Mouse (Mus musculus): Measurements from ENCODE around the gene Slc43a1. TPM values are rescaled to one million over a fixed set of nuclear protein-coding genes. Genes with fewer than 3 reads are reported as not detected.

The Slc43a1 gene
- polyA plus RNA-seq, 1 experiment from 2014 or later = 18.3 TPM

DNA sequence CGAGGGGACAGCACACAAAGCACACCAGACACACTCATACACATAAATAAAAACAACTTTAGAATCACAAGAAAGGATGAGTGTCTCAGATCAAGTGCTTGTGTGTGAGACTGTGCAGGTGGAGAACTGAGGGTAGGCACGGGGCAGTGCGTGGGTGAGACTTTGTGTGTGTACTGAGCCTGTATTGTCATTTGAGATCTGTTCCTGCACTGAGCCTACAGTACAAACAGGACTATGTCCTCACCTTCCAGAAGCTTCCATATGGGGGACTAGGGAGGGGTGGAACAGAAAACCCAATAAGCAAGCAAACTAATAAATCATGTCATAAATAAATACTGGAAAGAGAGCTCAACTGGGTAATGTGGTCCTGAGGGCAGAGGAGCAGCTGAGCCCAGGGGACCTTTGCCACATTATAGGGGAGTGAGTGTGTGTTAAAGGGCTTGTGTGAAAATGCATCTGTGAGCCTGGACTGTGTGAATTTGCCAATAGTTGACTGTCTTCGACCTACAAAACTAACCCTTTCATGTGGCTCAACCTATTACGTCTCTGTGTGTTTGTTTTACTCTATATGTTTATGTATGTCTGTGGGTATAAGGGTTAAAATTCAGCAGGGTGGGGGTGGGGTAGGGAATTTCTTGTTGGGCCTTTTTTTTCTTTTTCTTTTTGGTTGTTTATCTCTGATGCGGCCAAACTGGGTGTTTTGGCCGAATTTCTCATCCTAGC lies 11.9 kb downstream of the Slc43a1 start:
- Histone ChIP-seq H3K4me2 (ENCODE audit: low read length) (peak overlapping the region; percentile 38), H3K36me3 (ENCODE audit: control insufficient read depth, insufficient read depth, low read length) (peaks cover 76% of the 10 kb centered on the region), H3K9me3 (ENCODE audit: control insufficient read depth, low read length) (no peaks in the 10 kb centered on the region), H3K9ac (ENCODE audit: low read length) (no peak overlapping the region), H3K27ac (ENCODE audit: low read depth) (no peak overlapping the region), H3K4me3 (ENCODE audit: low read depth, low read length) (no peak overlapping the region), H3K4me1 (replicated peaks; ENCODE audit: control insufficient read depth, insufficient read depth, low read length) (peaks cover 12% of the 10 kb centered on the region; the same call in 1 of the 2 replicates), H3K27me3 (replicated peaks; ENCODE audit: control insufficient read depth, insufficient read depth, low read length) (no peaks in the 10 kb centered on the region)
- DNase-seq (ENCODE audit: low spot score) = no peak
- no peak; the same call in 1 of the 2 replicates for ATAC-seq (replicated peaks; ENCODE audit: low FRiP score, low TSS enrichment, low read depth)
- 52% methylated on average over 7 of the region's 7 CpGs for WGBS

DNA sequence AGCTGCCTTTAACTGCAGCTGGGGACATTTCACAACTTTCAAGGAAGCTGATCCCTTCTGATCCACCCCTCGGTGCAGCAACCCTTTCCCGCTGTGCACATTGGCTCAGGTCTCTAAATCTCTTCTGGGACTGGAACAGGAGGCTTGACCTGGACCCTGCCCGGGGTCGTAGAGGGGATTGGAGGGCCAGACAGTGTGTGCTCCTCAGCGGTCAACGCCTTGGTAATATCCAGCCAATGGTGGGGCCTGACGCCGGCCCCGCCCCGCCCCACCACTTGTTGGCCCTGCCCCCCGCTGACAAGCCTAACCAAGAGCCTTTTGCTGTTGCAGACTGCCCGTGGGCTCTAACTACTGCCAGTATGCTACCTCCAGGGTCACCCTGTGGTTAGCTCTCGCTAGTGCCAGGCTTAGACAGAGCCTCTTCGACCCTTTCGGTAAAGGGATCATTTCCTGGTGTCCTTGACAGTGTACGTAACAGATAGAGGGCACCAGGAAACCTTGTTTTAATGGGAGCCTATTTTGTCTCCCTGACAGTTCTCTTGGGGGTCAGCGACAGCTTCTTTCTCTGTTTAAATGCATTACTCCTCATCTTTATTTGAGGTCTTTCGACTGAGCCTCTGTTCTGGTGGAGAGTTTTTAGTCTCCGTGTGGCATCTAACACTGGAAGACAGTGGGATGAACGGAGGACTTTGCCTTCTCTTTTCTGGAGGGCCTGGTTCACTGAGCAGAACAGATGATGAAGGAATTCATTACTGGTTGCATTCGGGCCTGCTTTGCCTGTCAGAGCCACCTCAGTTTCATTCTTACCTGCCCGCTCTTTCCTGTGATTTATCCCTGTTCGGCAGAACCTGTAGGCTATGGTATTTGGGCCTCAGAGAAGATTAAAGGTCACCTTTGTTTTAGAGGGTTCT lies 12.7 kb downstream of the Slc43a1 start:
- Histone ChIP-seq H3K27ac (ENCODE audit: low read depth) (no peak overlapping the region), H3K9ac (ENCODE audit: low read length) (no peak overlapping the region), H3K9me3 (ENCODE audit: control insufficient read depth, low read length) (no peaks in the 10 kb centered on the region), H3K4me3 (ENCODE audit: low read depth, low read length) (no peak overlapping the region), H3K4me2 (ENCODE audit: low read length) (peak overlapping the region; percentile 38), H3K36me3 (ENCODE audit: control insufficient read depth, insufficient read depth, low read length) (peaks cover 72% of the 10 kb centered on the region), H3K4me1 (replicated peaks; ENCODE audit: control insufficient read depth, insufficient read depth, low read length) (peaks cover 12% of the 10 kb centered on the region; the same call in 1 of the 2 replicates), H3K27me3 (replicated peaks; ENCODE audit: control insufficient read depth, insufficient read depth, low read length) (no peaks in the 10 kb centered on the region)
- no peak for DNase-seq (ENCODE audit: low spot score)
- WGBS = 40% methylated on average over 23 of the region's 23 CpGs
- peak; percentile 77 for ATAC-seq (replicated peaks; ENCODE audit: low FRiP score, low TSS enrichment, low read depth)

GRCm38 (mm10) chr2:84855732-84856131 lies 17.1 kb downstream of the Slc43a1 start:
- H3K27ac ChIP-seq (ENCODE audit: low read depth) = no peak overlapping the region
- no peaks in the 10 kb centered on the region for H3K27me3 ChIP-seq (replicated peaks; ENCODE audit: control insufficient read depth, insufficient read depth, low read length)
- WGBS = 60% methylated on average over 2 of the region's 2 CpGs
- no peak overlapping the region for H3K9ac ChIP-seq (ENCODE audit: low read length)
- peaks cover 80% of the 10 kb centered on the region for H3K36me3 ChIP-seq (ENCODE audit: control insufficient read depth, insufficient read depth, low read length)
- peaks cover 7% of the 10 kb centered on the region; the same call in 1 of the 2 replicates for H3K4me1 ChIP-seq (replicated peaks; ENCODE audit: control insufficient read depth, insufficient read depth, low read length)
- no peak overlapping the region for H3K4me2 ChIP-seq (ENCODE audit: low read length)
- no peaks in the 10 kb centered on the region for H3K9me3 ChIP-seq (ENCODE audit: control insufficient read depth, low read length)
- DNase-seq (ENCODE audit: low spot score) = peak; percentile 69
- peak; percentile 63; the same call in 1 of the 2 replicates for ATAC-seq (replicated peaks; ENCODE audit: low FRiP score, low TSS enrichment, low read depth)
- H3K4me3 ChIP-seq (ENCODE audit: low read depth, low read length) = no peak overlapping the region

- H3K27ac ChIP-seq (ENCODE audit: low read depth) = no peak overlapping the region
- no peak overlapping the region for H3K4me2 ChIP-seq (ENCODE audit: low read length)
- no peaks in the 10 kb centered on the region for H3K27me3 ChIP-seq (replicated peaks; ENCODE audit: control insufficient read depth, insufficient read depth, low read length)
- 91% methylated on average over 1 of the region's 1 CpGs for WGBS
- ATAC-seq (replicated peaks; ENCODE audit: low FRiP score, low TSS enrichment, low read depth) (no peak), DNase-seq (ENCODE audit: low spot score) (no peak)
- peaks cover 85% of the 10 kb centered on the region for H3K36me3 ChIP-seq (ENCODE audit: control insufficient read depth, insufficient read depth, low read length)
- H3K9me3 ChIP-seq (ENCODE audit: control insufficient read depth, low read length) = no peaks in the 10 kb centered on the region
- no peak overlapping the region for H3K9ac ChIP-seq (ENCODE audit: low read length)
- no peaks in the 10 kb centered on the region for H3K4me1 ChIP-seq (replicated peaks; ENCODE audit: control insufficient read depth, insufficient read depth, low read length)
- no peak overlapping the region for H3K4me3 ChIP-seq (ENCODE audit: low read depth, low read length)
Measured at GRCm38 (mm10) chr2:84858551-84858950, 19.9 kb downstream of the Slc43a1 start.

DNA sequence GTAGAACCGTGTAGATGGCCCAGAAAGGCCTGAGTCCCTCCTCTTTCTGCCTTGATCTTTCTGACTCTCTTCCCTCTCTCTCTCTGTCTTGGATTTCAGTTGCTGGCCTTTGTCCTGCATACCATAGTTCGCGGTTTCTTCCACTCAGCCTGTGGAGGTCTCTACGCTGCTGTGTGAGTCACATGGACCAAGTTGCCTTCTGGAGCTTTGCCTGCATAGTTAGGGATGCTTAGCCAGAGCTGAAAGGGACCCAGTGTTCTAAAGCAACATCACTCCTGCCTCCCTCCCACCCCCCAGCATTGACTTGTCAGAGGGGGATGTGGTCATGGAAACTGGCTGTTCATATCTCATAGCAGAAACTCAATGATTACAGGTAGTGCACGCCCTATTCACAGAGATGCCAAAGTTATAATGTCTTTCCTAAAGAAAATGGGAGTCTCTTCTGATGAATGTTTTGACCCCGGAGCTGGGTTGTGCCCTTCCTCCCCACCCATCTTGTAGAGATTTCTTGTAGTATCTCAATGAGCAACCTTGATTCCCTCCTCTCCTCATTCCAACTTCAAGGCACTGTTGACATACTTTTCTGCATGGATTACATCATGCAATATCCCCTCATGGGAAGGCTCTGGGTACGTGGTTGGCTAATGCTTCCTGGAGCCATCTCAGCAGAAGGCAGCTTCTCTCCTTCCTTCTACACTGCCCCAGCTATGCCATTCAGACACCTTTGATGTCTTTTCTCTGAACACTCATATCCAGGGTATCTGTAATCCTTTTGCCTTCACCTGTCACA lies 21.5 kb downstream of the Slc43a1 start:
- 86% methylated on average over 7 of the region's 7 CpGs for WGBS
- no peak for ATAC-seq (replicated peaks; ENCODE audit: low FRiP score, low TSS enrichment, low read depth)
- H3K36me3 ChIP-seq (ENCODE audit: control insufficient read depth, insufficient read depth, low read length) = peaks cover 68% of the 10 kb centered on the region

GRCm38 (mm10) chr2:84861430-84861829 lies 22.8 kb downstream of the Slc43a1 start:
- Histone ChIP-seq H3K4me3 (ENCODE audit: low read depth, low read length) (no peak overlapping the region), H3K4me2 (ENCODE audit: low read length) (no peak overlapping the region), H3K36me3 (ENCODE audit: control insufficient read depth, insufficient read depth, low read length) (peaks cover 67% of the 10 kb centered on the region), H3K9me3 (ENCODE audit: control insufficient read depth, low read length) (no peaks in the 10 kb centered on the region), H3K27me3 (replicated peaks; ENCODE audit: control insufficient read depth, insufficient read depth, low read length) (peaks cover 13% of the 10 kb centered on the region), H3K9ac (ENCODE audit: low read length) (no peak overlapping the region), H3K4me1 (replicated peaks; ENCODE audit: control insufficient read depth, insufficient read depth, low read length) (0 out of 2 replicates have a peak, but pooled peaks cover 8% of the 10 kb centered on the region), H3K27ac (ENCODE audit: low read depth) (no peak overlapping the region)
- ATAC-seq (replicated peaks; ENCODE audit: low FRiP score, low TSS enrichment, low read depth) (no peak), DNase-seq (ENCODE audit: low spot score) (no peak)
- 93% methylated on average over 3 of the region's 3 CpGs for WGBS

More for the DNA sequence above, 21.5 kb downstream of the Slc43a1 start:
- H3K27ac ChIP-seq (ENCODE audit: low read depth) = no peak overlapping the region
- H3K9me3 ChIP-seq (ENCODE audit: control insufficient read depth, low read length) = no peaks in the 10 kb centered on the region
- H3K4me1 ChIP-seq (replicated peaks; ENCODE audit: control insufficient read depth, insufficient read depth, low read length) = no peaks in the 10 kb centered on the region
- DNase-seq (ENCODE audit: low spot score) = no peak
- H3K27me3 ChIP-seq (replicated peaks; ENCODE audit: control insufficient read depth, insufficient read depth, low read length) = 0 out of 2 replicates have a peak, but pooled peaks cover 2% of the 10 kb centered on the region
- no peak overlapping the region for H3K9ac ChIP-seq (ENCODE audit: low read length)
- H3K4me2 ChIP-seq (ENCODE audit: low read length) = no peak overlapping the region
- H3K4me3 ChIP-seq (ENCODE audit: low read depth, low read length) = no peak overlapping the region

- no peak overlapping the region for H3K4me3 ChIP-seq (ENCODE audit: low read depth, low read length)
- 77% methylated on average over 3 of the region's 3 CpGs for WGBS
- H3K4me1 ChIP-seq (replicated peaks; ENCODE audit: control insufficient read depth, insufficient read depth, low read length) = 0 out of 2 replicates have a peak, but pooled peaks cover 8% of the 10 kb centered on the region
- H3K27me3 ChIP-seq (replicated peaks; ENCODE audit: control insufficient read depth, insufficient read depth, low read length) = peaks cover 21% of the 10 kb centered on the region
- no peak overlapping the region for H3K9ac ChIP-seq (ENCODE audit: low read length)
- DNase-seq (ENCODE audit: low spot score) (no peak), ATAC-seq (replicated peaks; ENCODE audit: low FRiP score, low TSS enrichment, low read depth) (no peak)
- peaks cover 61% of the 10 kb centered on the region for H3K36me3 ChIP-seq (ENCODE audit: control insufficient read depth, insufficient read depth, low read length)
- no peak overlapping the region for H3K4me2 ChIP-seq (ENCODE audit: low read length)
- no peaks in the 10 kb centered on the region for H3K9me3 ChIP-seq (ENCODE audit: control insufficient read depth, low read length)
- H3K27ac ChIP-seq (ENCODE audit: low read depth) = no peak overlapping the region
Measured at GRCm38 (mm10) chr2:84862231-84862630, 23.6 kb downstream of the Slc43a1 start.
